Comparison of ENCODE assay signal across 13 mouse cellular contexts in the genomic region with DNA sequence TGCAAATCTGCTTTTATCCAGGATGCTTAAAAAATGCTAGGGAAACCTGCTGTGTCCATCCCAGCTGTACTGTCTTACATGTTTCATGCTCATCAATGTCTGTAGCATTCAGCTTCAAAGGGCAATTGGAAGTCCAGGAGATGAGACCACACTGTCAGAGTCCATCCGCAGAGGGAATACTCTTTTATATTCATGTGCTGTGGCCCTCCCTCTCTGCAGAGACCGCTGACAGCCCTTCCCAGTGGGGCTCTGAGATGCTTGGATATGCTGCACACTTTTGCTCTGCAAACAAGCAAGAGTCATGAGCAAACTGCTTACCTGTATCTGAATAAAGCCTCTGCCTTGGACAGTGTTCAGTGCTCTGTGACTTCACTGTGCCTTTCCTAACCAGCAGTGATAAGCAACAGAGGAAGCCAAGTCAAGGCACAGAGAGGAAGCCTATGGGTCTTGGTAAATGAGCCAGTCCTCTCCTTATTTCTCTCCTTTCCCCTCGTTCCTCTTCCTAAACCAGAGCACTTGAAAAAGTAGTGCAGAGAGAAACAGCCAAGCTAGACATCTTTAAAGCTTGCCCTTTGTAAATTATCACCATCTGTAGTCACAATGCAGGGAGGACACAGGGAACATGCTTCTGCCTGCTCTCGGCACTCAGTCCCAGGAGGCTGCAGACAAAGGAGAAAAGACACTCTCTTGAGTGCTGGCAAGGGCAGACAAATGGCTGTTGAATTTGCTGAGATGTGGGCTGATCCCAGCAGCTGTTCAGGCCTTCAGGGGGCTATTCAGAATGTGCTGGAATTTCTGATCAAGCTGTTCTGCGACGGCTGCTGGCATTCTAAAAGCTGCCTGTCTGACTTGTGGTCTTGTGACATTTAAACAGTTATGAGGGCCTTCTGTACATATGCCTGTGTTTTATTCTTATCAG.
A peak's percentile ranks its signal among the peaks of the same experiment; 100 is the strongest.
DNase-seq lines count a peak whose midpoint lies in the region; ATAC-seq lines count a peak whose summit lies in the region.
"Had no signal": no experiment of that assay in that cellular context is flagged by ENCODE, and none has a peak within 500 bp of the region (broad histone marks: within the 10 kb centered on the region; RNA-seq: fewer than 3 reads in every experiment).

No protein-coding gene starts in this region.

- no peaks in the 10 kb centered on the region for H3K9me3 ChIP-seq in hindbrain, embryonic 14.5 days (ENCODE audit: control insufficient read depth, low read length)
- no peaks in the 10 kb centered on the region for H3K9me3 ChIP-seq in midbrain, embryonic 14.5 days (ENCODE audit: control insufficient read depth, low read length)
- H3K9me3 ChIP-seq: G1E had no signal

- WGBS in hindbrain, embryonic 14.5 days = 9% methylated on average over 6 of the region's 6 CpGs
- WGBS in midbrain, embryonic 14.5 days = 5% methylated on average over 6 of the region's 6 CpGs

- peaks cover 9% of the 10 kb centered on the region; the same call in 1 of the 2 replicates for H3K4me1 ChIP-seq in hindbrain, embryonic 14.5 days (replicated peaks; ENCODE audit: control insufficient read depth, insufficient read depth, low read length)
- peaks cover 16% of the 10 kb centered on the region for H3K4me1 ChIP-seq in midbrain, embryonic 14.5 days (ENCODE audit: control insufficient read depth, insufficient read depth, low read length)

- peak; percentile 42 for DNase-seq in brain, adult 2 months (ENCODE audit: low read depth, low spot score)
- peak; percentile 28 for DNase-seq in embryo, embryonic 9.5 days (ENCODE audit: extremely low spot score)
- peak; percentile 55 for DNase-seq in hindbrain, embryonic 14.5 days (ENCODE audit: low spot score)
- DNase-seq in midbrain, embryonic 14.5 days = peak; percentile 57
- DNase-seq in gastrocnemius, postnatal 36 days = no peak
- no peak for DNase-seq in cerebellum, adult 11-12 months
- DNase-seq in gastrocnemius, postnatal 25 days = no peak
- DNase-seq in heart, adult 11 months = no peak
- DNase-seq: kidney, postnatal 4 days; right cerebral cortex, postnatal 14 days; thymus, postnatal 36 days had no signal

- no peaks in the 10 kb centered on the region for H3K27me3 ChIP-seq in hindbrain, embryonic 14.5 days (ENCODE audit: control insufficient read depth, insufficient read depth, low read length)
- H3K27me3 ChIP-seq in midbrain, embryonic 14.5 days (ENCODE audit: control insufficient read depth, insufficient read depth, low read length) = no peaks in the 10 kb centered on the region

- H3K4me2 ChIP-seq in hindbrain, embryonic 14.5 days (replicated peaks) = no peak overlapping the region
- no peak overlapping the region for H3K4me2 ChIP-seq in midbrain, embryonic 14.5 days (ENCODE audit: low read length)

- H3K9ac ChIP-seq in hindbrain, embryonic 14.5 days = no peak overlapping the region
- no peak overlapping the region for H3K9ac ChIP-seq in midbrain, embryonic 14.5 days (replicated peaks; ENCODE audit: low read length)

- ATAC-seq in hindbrain, embryonic 14.5 days (ENCODE audit: low FRiP score) = peak; percentile 88
- 0 out of 2 replicates have a peak, but pooled peaks have one; percentile 55 for ATAC-seq in midbrain, embryonic 14.5 days (ENCODE audit: low FRiP score, low TSS enrichment)

- intact Hi-C loops in gastrocnemius, postnatal 36 days (cut with DNase I) = no loop called here

- no peaks in the 10 kb centered on the region for H3K36me3 ChIP-seq in hindbrain, embryonic 14.5 days (replicated peaks; ENCODE audit: control insufficient read depth, insufficient read depth)
- no peaks in the 10 kb centered on the region for H3K36me3 ChIP-seq in midbrain, embryonic 14.5 days (ENCODE audit: control insufficient read depth, insufficient read depth, low read length)
- H3K36me3 ChIP-seq: G1E had no signal

- H3K27ac ChIP-seq in hindbrain, embryonic 14.5 days = 0 out of 2 replicates have a peak overlapping the region, but pooled peaks have one; percentile 54
- H3K27ac ChIP-seq in midbrain, embryonic 14.5 days (replicated peaks; ENCODE audit: low read depth, low read length) = peak overlapping the region; percentile 43
- H3K27ac ChIP-seq: macrophage had no signal

- no peak overlapping the region for H3K4me3 ChIP-seq in hindbrain, embryonic 14.5 days (replicated peaks; ENCODE audit: low read length)
- H3K4me3 ChIP-seq in midbrain, embryonic 14.5 days (replicated peaks; ENCODE audit: low read depth, low read length) = no peak overlapping the region

Comparison
In these comparisons a context has a peak if more than half of its experiments do, and no peak if none do; other contexts are left out.
1. DNase-seq: peak in brain, adult 2 months (single experiment), embryo, embryonic 9.5 days (single experiment), hindbrain, embryonic 14.5 days (single experiment) and midbrain, embryonic 14.5 days (single experiment); none in gastrocnemius, postnatal 36 days (0 of 2), cerebellum, adult 11-12 months (single experiment), gastrocnemius, postnatal 25 days (single experiment) and heart, adult 11 months (single experiment).